Mouse (Mus musculus): ENCODE results near the gene Cox8a. TPM values are rescaled to one million over a fixed set of nuclear protein-coding genes. Genes with fewer than 3 reads are reported as not detected.

The Cox8a gene
- total RNA-seq (2012; rRNA removed) (736 and 745 TPM in 2 replicates), polyA plus RNA-seq (2012; ENCODE audit: insufficient read depth in 1 of 2, insufficient read length in 2 of 2, low read depth in 1 of 2, low replicate concordance in 2 of 2, missing spikeins in 1 of 2) (1,000 to 10,000 TPM in 1 of 2 experiments, not detected in 1; 1,213 TPM)

- Histone ChIP-seq H3K27ac (ENCODE audit: control insufficient read depth, low read depth, low read length) (peak within 1 kb of the TSS; percentile 93), H3K9me3 (replicated peaks; ENCODE audit: insufficient read depth, low read length) (no peaks in the 10 kb centered on the region), H3K4me1 (ENCODE audit: control insufficient read depth in 1 of 2, insufficient read depth in 2 of 2, low read length in 2 of 2) (peaks cover 0 to 21% of the 10 kb centered on the region in 2 experiments; a peak in 2 of 4 replicates), H3K9ac (ENCODE audit: control insufficient read depth, low read depth, low read length, poor library complexity, severe bottlenecking) (peak within 1 kb of the TSS; percentile 99), H3K36me3 (ENCODE audit: control insufficient read depth in 1 of 2, insufficient read depth in 2 of 2, low read length in 2 of 2) (peaks cover 3 to 16% of the 10 kb centered on the region in 2 experiments; a peak in 3 of 4 replicates), H3K4me3 (ENCODE audit: control insufficient read depth in 1 of 2, insufficient read depth in 1 of 2, low read depth in 2 of 2, low read length in 2 of 2) (peak within 1 kb of the TSS; percentile 66 to 97), H3K79me2 (ENCODE audit: control insufficient read depth, insufficient read depth, low read length, poor library complexity) (peaks cover 33% of the 10 kb centered on the region), H3K27me3 (ENCODE audit: control insufficient read depth in 1 of 2, insufficient read depth in 2 of 2, low read length in 2 of 2) (no peaks in the 10 kb centered on the region)
- peak; percentile 99 for DNase-seq (ENCODE audit: low read depth, low spot score)
- TF ChIP-seq POLR2AphosphoS2 (IDR thresholded peaks at IDR 0.05; ENCODE audit: low read length), result peak; percentile 84
- peak; percentile 18; the same call in 1 of the 2 replicates for TF ChIP-seq MYC (IDR thresholded peaks at IDR 0.05; ENCODE audit: low read depth, low read length)
- peak; percentile 26; the same call in 1 of the 2 replicates for TF ChIP-seq TCF12 (IDR thresholded peaks at IDR 0.05; ENCODE audit: low read depth, low read length)
- peak; percentile 95 for TF ChIP-seq TBP (IDR thresholded peaks at IDR 0.05; ENCODE audit: low read depth, low read length)
- peak; percentile 80 for TF ChIP-seq ZMIZ1 (IDR thresholded peaks at IDR 0.05; ENCODE audit: low read depth, low read length)
- TF ChIP-seq E2F4 (IDR thresholded peaks at IDR 0.05; ENCODE audit: borderline replicate concordance, low read depth, low read length), result peak; percentile 99
- no peak for TF ChIP-seq BHLHE40 (IDR thresholded peaks at IDR 0.05; ENCODE audit: borderline replicate concordance, low read depth, low read length)
- no peak for TF ChIP-seq UBTF (IDR thresholded peaks at IDR 0.05; ENCODE audit: borderline replicate concordance, insufficient read depth, low read depth, low read length)
- no peak for TF ChIP-seq CHD1 (IDR thresholded peaks at IDR 0.05; ENCODE audit: low read depth, low read length)
- 0 out of 2 replicates have a peak, but pooled peaks have one; percentile 41 for TF ChIP-seq MAZ (IDR thresholded peaks at IDR 0.05; ENCODE audit: low read depth, low read length)
- TF ChIP-seq EP300 (IDR thresholded peaks at IDR 0.05; ENCODE audit: low read depth in 1 of 2, low read length in 2 of 2), result no peak
- TF ChIP-seq CHD2 (IDR thresholded peaks at IDR 0.05; ENCODE audit: low read length), result no peak
- peak; percentile 93 for TF ChIP-seq SIN3A (IDR thresholded peaks at IDR 0.05; ENCODE audit: low read length)
- no peak for TF ChIP-seq USF1 (IDR thresholded peaks at IDR 0.05; ENCODE audit: low read depth, low read length)
- peak; percentile 77; the same call in 1 of the 2 replicates for TF ChIP-seq ETS1 (IDR thresholded peaks at IDR 0.05; ENCODE audit: low read depth, low read length)
- no peak for TF ChIP-seq NRF1 (IDR thresholded peaks at IDR 0.05; ENCODE audit: insufficient read depth, low read depth, low read length, poor library complexity, severe bottlenecking)
- no peak for TF ChIP-seq RAD21 (IDR thresholded peaks at IDR 0.05; ENCODE audit: low read depth, low read length)
- peak; percentile 91 for TF ChIP-seq HCFC1 (IDR thresholded peaks at IDR 0.05; ENCODE audit: low read depth, low read length)
- no peak for TF ChIP-seq ZC3H11A (IDR thresholded peaks at IDR 0.05; ENCODE audit: low read depth, low read length)
- TF ChIP-seq NELFE (IDR thresholded peaks at IDR 0.05; ENCODE audit: low read depth, low read length), result peak; percentile 92
- peak; percentile 98 for TF ChIP-seq ELF1 (IDR thresholded peaks at IDR 0.05; ENCODE audit: low read depth, low read length)
- TF ChIP-seq POLR2A (IDR thresholded peaks at IDR 0.05; ENCODE audit: control insufficient read depth in 1 of 2, insufficient read depth in 1 of 2, low read depth in 1 of 2, low read length in 2 of 2, poor library complexity in 1 of 2), result peak; percentile 42 to 84
These were observed at the start of gene Cox8a for GRCm38 (mm10) chr19:7217162-7217925. Gene Cox8a (minus strand): TSS chr19:7217616.

Measured in MEL (cell line).